Mouse (Mus musculus) CH12.LX (cell line): Measurements from ENCODE around the gene Crnkl1. TPM values are rescaled to one million over a fixed set of nuclear protein-coding genes. Genes with fewer than 3 reads are reported as not detected.

Source experiments
- DNase-seq: peaks from one replicate; pipeline ENCODE4 v3.0.0-alpha.2; 2013; ENCODE audit errors: extremely low read depth
- H3K27ac ChIP-seq: 2 replicates; pipeline ENCODE4 v1.5.1; 2012; ENCODE audit warnings: low read depth, mild to moderate bottlenecking, control low read depth, moderate library complexity; ENCODE audit not compliant: insufficient read depth
- H3K27me3 ChIP-seq: replicated peaks from 2 replicates; pipeline ENCODE3; 2012; ENCODE audit warnings: inconsistent platforms
- H3K36me3 ChIP-seq, 2 experiments: replicated peaks in 1 of 2; 2 replicates each; pipeline versions ENCODE3 to v1.6.1; 2012; ENCODE audit warnings: inconsistent platforms in 1 of 2, low read length in 1 of 2, mild to moderate bottlenecking in 1 of 2, mixed read lengths in 1 of 2, moderate library complexity in 1 of 2; ENCODE audit not compliant: control insufficient read depth in 1 of 2, insufficient read depth in 1 of 2
- H3K4me1 ChIP-seq, 2 experiments: 2 replicates each; pipeline ENCODE4 v1.6.1; 2012; ENCODE audit warnings: inconsistent platforms in 1 of 2, moderate library complexity in 1 of 2; ENCODE audit not compliant: insufficient read depth in 2 of 2, control insufficient read depth in 1 of 2
- H3K4me2 ChIP-seq: 2 replicates; pipeline ENCODE4 v1.6.1; 2012; ENCODE audit warnings: low read depth, mild to moderate bottlenecking, control low read depth; ENCODE audit not compliant: poor library complexity, insufficient read depth, severe bottlenecking
- H3K4me3 ChIP-seq, 3 experiments: fragments of 150-350 bp in 1 of 3; sonication (generic) in 1 of 3; replicated peaks in 1 of 3; 2 replicates each; pipeline versions ENCODE3 to v1.5.1; 2011 to 2012; ENCODE audit warnings: low read depth in 2 of 3, low read length in 2 of 3, mild to moderate bottlenecking in 2 of 3, moderate library complexity in 2 of 3, control low read depth in 1 of 3, improper control_type of control experiment in 1 of 3, inconsistent platforms in 1 of 3, mixed read lengths in 1 of 3; ENCODE audit not compliant: poor library complexity in 1 of 3
- H3K79me2 ChIP-seq: replicated peaks from 2 replicates; pipeline ENCODE4 v1.6.1; 2012; ENCODE audit warnings: mild to moderate bottlenecking, moderate library complexity; ENCODE audit not compliant: control insufficient read depth, poor library complexity, insufficient read depth, severe bottlenecking; ENCODE audit errors: extremely low read depth
- H3K9ac ChIP-seq: 2 replicates; pipeline ENCODE4 v1.6.1; 2012; ENCODE audit warnings: low read depth, mild to moderate bottlenecking, control low read depth, moderate library complexity; ENCODE audit not compliant: insufficient read depth
- H3K9me3 ChIP-seq: replicated peaks from 2 replicates; pipeline ENCODE3; 2012; ENCODE audit warnings: low read length, inconsistent platforms, mixed read lengths
- CHD2 ChIP-seq: IDR thresholded peaks from 2 replicates; pipeline ENCODE4 v1.6.1; 2011; ENCODE audit warnings: low read length, improper control_type of control experiment
- CTCF ChIP-seq, 2 experiments: IDR thresholded peaks in 1 of 2; conservative IDR thresholded peaks in 1 of 2; 2 replicates each; pipeline ENCODE4 v1.5.1; 2011 to 2012; ENCODE audit warnings: low read depth in 2 of 2, low read length in 2 of 2, improper control_type of control experiment in 1 of 2, inconsistent platforms in 1 of 2, mild to moderate bottlenecking in 1 of 2, moderate library complexity in 1 of 2
- EP300 ChIP-seq: IDR thresholded peaks from 2 replicates; pipeline ENCODE4 v1.6.1; 2011; ENCODE audit warnings: low read length, improper control_type of control experiment
- ETS1 ChIP-seq: conservative IDR thresholded peaks from 2 replicates; pipeline ENCODE4 v1.6.1; 2012; ENCODE audit warnings: low read depth, mild to moderate bottlenecking, inconsistent platforms, low read length, improper control_type of control experiment, moderate library complexity
- GABPA ChIP-seq: IDR thresholded peaks from 2 replicates; pipeline ENCODE4 v1.6.1; 2012; ENCODE audit warnings: low read depth, low read length, improper control_type of control experiment, inconsistent platforms; ENCODE audit not compliant: insufficient replicate concordance
- HCFC1 ChIP-seq: IDR thresholded peaks from 2 replicates; pipeline ENCODE4 v1.6.1; 2012; ENCODE audit warnings: low read depth, mild to moderate bottlenecking, inconsistent platforms, low read length, improper control_type of control experiment
- IRF4 ChIP-seq: IDR thresholded peaks from 2 replicates; pipeline ENCODE4 v1.6.1; 2014; ENCODE audit warnings: low read depth, mild to moderate bottlenecking, inconsistent platforms, low read length, improper control_type of control experiment
- JUND ChIP-seq: conservative IDR thresholded peaks from 2 replicates; pipeline ENCODE4 v1.6.1; 2011; ENCODE audit warnings: low read depth, low read length, improper control_type of control experiment
- KAT2A ChIP-seq: IDR thresholded peaks from 2 replicates; pipeline ENCODE4 v1.6.1; 2012; ENCODE audit warnings: low read length, improper control_type of control experiment, inconsistent platforms; ENCODE audit not compliant: insufficient replicate concordance
- MAFK ChIP-seq: IDR thresholded peaks from 2 replicates; pipeline ENCODE4 v1.6.1; 2011; ENCODE audit warnings: low read length, improper control_type of control experiment; ENCODE audit not compliant: insufficient replicate concordance
- MAX ChIP-seq: IDR thresholded peaks from 2 replicates; pipeline ENCODE4 v1.6.1; 2011; ENCODE audit warnings: low read length, improper control_type of control experiment
- MAZ ChIP-seq: IDR thresholded peaks from 2 replicates; pipeline ENCODE4 v1.6.1; 2012; ENCODE audit warnings: low read depth, mild to moderate bottlenecking, inconsistent platforms, low read length, improper control_type of control experiment, moderate library complexity
- MEF2A ChIP-seq: IDR thresholded peaks from 2 replicates; pipeline ENCODE4 v1.6.1; 2014; ENCODE audit warnings: low read depth, mild to moderate bottlenecking, inconsistent platforms, low read length, improper control_type of control experiment, borderline replicate concordance
- MXI1 ChIP-seq: IDR thresholded peaks from 2 replicates; pipeline ENCODE4 v1.6.1; 2011; ENCODE audit warnings: mild to moderate bottlenecking, low read depth, low read length, improper control_type of control experiment
- NELFE ChIP-seq: IDR thresholded peaks from 2 replicates; pipeline ENCODE4 v1.6.1; 2011; ENCODE audit warnings: low read depth, low read length, improper control_type of control experiment
- NRF1 ChIP-seq: IDR thresholded peaks from 2 replicates; pipeline ENCODE4 v1.6.1; 2014; ENCODE audit warnings: low read depth, mild to moderate bottlenecking, inconsistent platforms, low read length, improper control_type of control experiment, moderate library complexity
- POLR2A ChIP-seq: IDR thresholded peaks from 2 replicates; pipeline ENCODE4 v1.6.1; 2011; ENCODE audit warnings: low read depth, mild to moderate bottlenecking, improper control_type of control experiment, low read length
- RAD21 ChIP-seq: IDR thresholded peaks from 2 replicates; pipeline ENCODE4 v1.6.1; 2011; ENCODE audit warnings: low read depth, mild to moderate bottlenecking, low read length, improper control_type of control experiment, moderate library complexity
- RCOR1 ChIP-seq: conservative IDR thresholded peaks from 2 replicates; pipeline ENCODE4 v1.6.1; 2012; ENCODE audit warnings: low read depth, mild to moderate bottlenecking, inconsistent platforms, low read length, improper control_type of control experiment
- SIN3A ChIP-seq: IDR thresholded peaks from 2 replicates; pipeline ENCODE4 v1.6.1; 2012; ENCODE audit warnings: low read length, improper control_type of control experiment, inconsistent platforms
- SMC3 ChIP-seq: IDR thresholded peaks from 2 replicates; pipeline ENCODE4 v1.6.1; 2011; ENCODE audit warnings: low read depth, low read length, improper control_type of control experiment
- TCF12 ChIP-seq: IDR thresholded peaks from 2 replicates; pipeline ENCODE4 v1.6.1; 2014; ENCODE audit warnings: low read depth, mild to moderate bottlenecking, inconsistent platforms, low read length, improper control_type of control experiment
- UBTF ChIP-seq: IDR thresholded peaks from 2 replicates; pipeline ENCODE4 v1.6.1; 2012; ENCODE audit warnings: low read depth, mild to moderate bottlenecking, inconsistent platforms, low read length, improper control_type of control experiment, moderate library complexity
- USF2 ChIP-seq: conservative IDR thresholded peaks from 2 replicates; pipeline ENCODE4 v1.6.1; 2011; ENCODE audit warnings: low read depth, low read length, improper control_type of control experiment
- ZKSCAN1 ChIP-seq: IDR thresholded peaks from 2 replicates; pipeline ENCODE4 v1.6.1; 2012; ENCODE audit warnings: low read depth, inconsistent platforms, low read length, improper control_type of control experiment, borderline replicate concordance
- ZMIZ1 ChIP-seq: IDR thresholded peaks from 2 replicates; pipeline ENCODE4 v1.6.1; 2012; ENCODE audit warnings: low read depth, mild to moderate bottlenecking, inconsistent platforms, low read length, improper control_type of control experiment
- ZNF384 ChIP-seq: IDR thresholded peaks from 2 replicates; pipeline ENCODE4 v1.6.1; 2012; ENCODE audit warnings: low read depth, low read length, improper control_type of control experiment, inconsistent platforms
- dilution Hi-C: fragments of 300-500 bp; cut with MboI; formaldehyde crosslinking; loops from 2 replicates; pipeline ENCODE4 v1.14.3; 2020; ENCODE audit warnings: low sequenced_read_pairs; ENCODE audit not compliant: extremely low pct_unique_long_range_greater_than_20kb, extremely low pct_ligation_motif_present
- in situ Hi-C: fragments of 300-500 bp; cut with MboI; formaldehyde crosslinking; loops from 3 replicates; pipeline ENCODE4 v1.14.3; 2019; ENCODE audit warnings: low sequenced_read_pairs, low pct_ligation_motif_present, low pct_unique_long_range_greater_than_20kb, mixed read lengths
- polyA plus RNA-seq: library from polyadenylated mRNA; unstranded; fragments of >175 nt; gene quantifications from 2 replicates; pipeline ENCODE4 v1.2.1, GENCODE M21; 2012; ENCODE audit warnings: low read depth; ENCODE audit not compliant: insufficient read length
- total RNA-seq, 2 experiments: library from RNA; depleted of rRNA; stranded (reverse); fragments of 300-350 nt in 1 of 2; fragments of >200 nt in 1 of 2; gene quantifications; 2 replicates each; pipeline ENCODE4 v1.2.3; 2012 to 2014

The Crnkl1 gene
- total and polyA plus RNA-seq, 3 experiments, result 18.8 to 31.6 (median 30.4) TPM

DNA sequence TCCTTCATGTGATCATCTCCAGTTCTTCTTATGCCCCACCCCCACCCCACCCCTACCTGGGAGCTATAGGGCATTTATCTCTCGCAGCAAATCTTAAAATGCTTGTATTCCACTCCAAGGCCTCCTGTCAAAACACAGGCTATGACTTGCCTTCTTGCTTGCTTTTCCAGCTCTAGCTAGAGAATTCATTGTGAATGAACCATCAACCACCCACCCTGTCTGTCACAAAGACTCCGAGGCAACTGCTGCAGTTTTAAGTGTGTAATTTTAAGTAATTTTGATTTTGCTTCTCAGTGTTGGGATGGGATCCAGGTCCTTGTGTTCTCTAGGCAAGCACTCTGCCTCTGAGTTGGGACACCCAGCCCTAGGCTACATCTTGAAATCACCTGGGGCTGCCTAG lies 44.2 kb downstream of the Crnkl1 start:
- no peak overlapping the region for H3K27ac ChIP-seq

GRCm38 (mm10) chr2:145888766-145889480 lies 45.9 kb downstream of the Crnkl1 start:
- Histone ChIP-seq H3K9me3 (no peaks in the 10 kb centered on the region), H3K4me2 (no peak overlapping the region), H3K27me3 (no peaks in the 10 kb centered on the region), H3K79me2 (no peaks in the 10 kb centered on the region), H3K4me3 (no peak overlapping the region), H3K27ac (peak overlapping the region; percentile 8; the same call in 1 of the 2 replicates), H3K4me1 (peaks cover 10 to 29% of the 10 kb centered on the region in 2 experiments; a peak in 3 of 4 replicates), H3K9ac (no peak overlapping the region), H3K36me3 (no peaks in the 10 kb centered on the region)
- dilution Hi-C loops (no loop called here), in situ Hi-C loops (no loop called here)
- no peak for TF ChIP-seq SIN3A
- TF ChIP-seq JUND, result no peak
- TF ChIP-seq ZNF384, result no peak
- no peak for TF ChIP-seq MEF2A
- no peak for TF ChIP-seq RCOR1
- TF ChIP-seq ZKSCAN1, result no peak
- TF ChIP-seq UBTF, result no peak
- no peak for TF ChIP-seq IRF4
- TF ChIP-seq ZMIZ1, result no peak
- TF ChIP-seq MXI1, result no peak
- no peak for TF ChIP-seq NELFE
- TF ChIP-seq HCFC1, result no peak
- no peak for TF ChIP-seq RAD21
- TF ChIP-seq CTCF (conservative IDR thresholded peaks at IDR 0.05 in 1 of 2, IDR thresholded peaks at IDR 0.05 in 1 of 2; ENCODE audit: low read depth in 2 of 2, low read length in 2 of 2), result no peak
- no peak for TF ChIP-seq SMC3
- no peak for TF ChIP-seq MAFK
- TF ChIP-seq CHD2, result no peak
- no peak for TF ChIP-seq ETS1
- no peak for TF ChIP-seq NRF1
- no peak for TF ChIP-seq KAT2A
- DNase-seq, result no peak

More for the DNA sequence above, 44.2 kb downstream of the Crnkl1 start:
- in situ Hi-C loops, result no loop called here
- no peak for TF ChIP-seq ZKSCAN1
- no peak for TF ChIP-seq POLR2A
- TF ChIP-seq MAX, result no peak
- TF ChIP-seq EP300, result no peak
- no peak for TF ChIP-seq MAZ
- no peak for TF ChIP-seq NRF1
- no peak for TF ChIP-seq NELFE
- no peak for TF ChIP-seq CHD2
- no peak for TF ChIP-seq USF2
- TF ChIP-seq TCF12, result no peak
- no peak for TF ChIP-seq GABPA
- TF ChIP-seq, all 38 proteins: peak for 0
- Histone ChIP-seq H3K27me3 (no peaks in the 10 kb centered on the region), H3K9me3 (no peaks in the 10 kb centered on the region), H3K4me3 (no peak overlapping the region), H3K4me2 (no peak overlapping the region), H3K36me3 (no peaks in the 10 kb centered on the region), H3K79me2 (no peaks in the 10 kb centered on the region), H3K4me1 (peaks cover 10 to 29% of the 10 kb centered on the region in 2 experiments; a peak in 3 of 4 replicates), H3K9ac (no peak overlapping the region)
- dilution Hi-C loops, result no loop called here
- no peak for DNase-seq
